Mouse (Mus musculus) adipose tissue, adult 10 weeks (tissue): ENCODE measurements around the gene Orc1. TPM values are rescaled to one million over a fixed set of nuclear protein-coding genes. Genes with fewer than 3 reads are reported as not detected.

Experiments
- polyA plus RNA-seq: library from polyadenylated mRNA; stranded (reverse); fragments of 350-450 nt; fragmentation: Illumina TruSeq; extraction: RNeasy Lipid Tissue Mini Kit (QIAGEN cat#74804); gene quantifications from one replicate; pipeline ENCODE4 v1.2.3, GENCODE M21; 2014; ENCODE audit warnings: low read depth, low replicate concordance

Gene Orc1
- polyA plus RNA-seq = 0.52 TPM

DNA sequence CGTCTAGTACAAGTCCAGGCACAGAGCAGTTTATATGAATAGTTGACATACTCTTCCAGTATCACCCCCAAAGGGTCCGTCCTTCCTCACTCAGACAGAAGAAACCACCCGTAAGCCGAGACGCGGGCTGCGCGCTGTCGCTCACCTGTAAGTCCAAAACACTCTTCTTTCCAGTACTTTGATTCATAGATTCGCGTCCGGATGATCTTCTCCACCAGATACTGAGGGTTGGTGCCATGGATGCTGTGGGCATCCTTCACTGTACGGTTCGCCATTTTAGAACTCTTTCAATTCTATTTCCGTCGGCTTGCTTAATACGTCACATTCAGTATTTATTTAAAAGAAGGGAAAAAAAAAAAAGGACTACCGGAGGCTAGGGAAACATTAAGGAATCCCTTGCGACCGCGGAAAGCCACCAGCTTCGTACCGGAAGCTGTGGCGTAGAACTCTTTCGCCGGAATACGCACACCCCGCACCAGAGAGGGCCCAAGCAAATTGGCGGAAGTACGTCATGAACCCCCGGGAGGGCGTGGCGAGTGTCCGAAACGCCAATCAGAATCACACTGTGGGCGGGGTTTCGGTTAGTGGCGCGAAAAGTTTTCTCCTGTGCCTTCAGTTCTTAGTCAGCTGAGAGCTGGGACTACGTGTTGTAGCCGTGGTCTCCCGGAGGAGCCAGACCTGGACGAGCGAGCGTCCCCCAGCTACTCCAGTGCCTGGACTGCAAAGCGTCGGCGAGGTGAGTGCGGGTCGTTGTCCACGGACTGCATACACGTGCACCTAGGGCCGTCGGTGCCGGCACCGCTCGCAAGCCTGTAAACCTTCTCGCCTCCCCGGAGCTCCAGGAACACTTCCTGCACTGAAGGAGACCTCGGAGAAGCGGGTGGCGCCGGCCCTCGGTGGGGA lies at the start of gene Orc1, which contains the start of gene Prpf38a:
Orc1 (plus strand) TSS at position 584 of the 903 bp plus-strand sequence.
Prpf38a (minus strand) TSS at position 497 of the 903 bp plus-strand sequence.

DNA sequence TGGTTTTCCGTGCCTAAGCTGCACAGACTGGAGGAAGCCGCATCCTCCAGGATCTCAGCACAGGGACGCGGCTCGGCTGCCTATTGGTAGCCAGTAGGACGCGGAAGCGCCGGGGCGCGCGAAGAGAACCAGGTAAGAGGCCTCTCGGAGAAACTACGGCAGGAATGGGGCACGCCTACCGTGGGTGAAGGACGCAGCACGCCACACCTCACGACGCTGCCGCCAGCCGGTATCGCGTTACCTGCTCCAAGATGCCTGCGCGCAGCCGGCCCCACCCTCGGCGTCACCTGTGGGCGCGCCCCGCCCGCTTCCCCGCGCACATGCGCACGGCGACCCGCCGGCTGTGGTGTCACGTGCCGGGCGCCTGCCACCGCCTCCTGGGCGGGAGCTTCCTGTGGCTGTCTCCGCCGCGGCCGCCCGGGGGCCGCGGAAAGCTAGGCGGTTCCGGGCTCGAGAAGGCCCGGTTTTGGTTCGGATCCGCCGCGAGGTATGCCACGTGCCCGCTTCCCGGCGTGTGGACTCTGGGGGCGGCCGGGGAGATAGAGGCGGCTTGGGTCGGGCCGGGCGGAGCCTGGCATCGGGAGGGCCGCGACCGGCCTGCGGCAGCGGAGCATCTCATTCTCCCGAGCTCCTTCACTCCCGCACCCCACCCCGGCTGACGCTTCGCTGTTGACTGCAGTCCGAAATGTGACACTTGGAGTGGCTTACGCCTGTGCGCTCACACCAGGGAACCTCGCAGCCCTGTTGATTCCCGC lies 40.5 kb downstream of the Orc1 start, which contains the start of gene Cc2d1b:
Cc2d1b (plus strand) TSS at position 354 of the 755 bp plus-strand sequence.

Other genes starting within 250 kb of the Orc1 start
- gene Shisal2a, start 196.1 kb upstream of the Orc1 start, polyA plus RNA-seq = 1.1 TPM
- 22.2 TPM for gene Gpx7, start 172.5 kb upstream of the Orc1 start, polyA plus RNA-seq
- gene Tut4, start 120.0 kb upstream of the Orc1 start, polyA plus RNA-seq = 35.2 TPM
- gene Prpf38a, start 87 bp upstream of the Orc1 start, polyA plus RNA-seq = 28.8 TPM
- 39.2 TPM for gene Cc2d1b, start 40.5 kb downstream of the Orc1 start, polyA plus RNA-seq
- 0.16 TPM for gene 3110021N24Rik, start 140.2 kb downstream of the Orc1 start, polyA plus RNA-seq
- gene Zfyve9, start 201.4 kb downstream of the Orc1 start, polyA plus RNA-seq = 9.0 TPM